Mouse (Mus musculus) layer of hippocampus, adult 6 months (tissue): Measurements from ENCODE around the gene Olfr906. TPM values are rescaled to one million over a fixed set of nuclear protein-coding genes. Genes with fewer than 3 reads are reported as not detected.

ENCODE experiments used
- long read RNA-seq, 2 experiments: library from polyadenylated mRNA; unstranded; transcript quantifications; one replicate each; pipeline ENCODE4 v2.0.0; 2019 to 2020
- polyA plus RNA-seq: library from polyadenylated mRNA; unstranded; fragments of <200 nt; fragmentation: Nextera tagmentation; gene quantifications from 2 replicates; pipeline ENCODE4 v1.2.3, GENCODE M21; 2021

Gene Olfr906
- not detected in 2 replicates for polyA plus RNA-seq
- long read RNA-seq, experiment 1: 0 reads
- long read RNA-seq, experiment 2: 0 reads

DNA sequence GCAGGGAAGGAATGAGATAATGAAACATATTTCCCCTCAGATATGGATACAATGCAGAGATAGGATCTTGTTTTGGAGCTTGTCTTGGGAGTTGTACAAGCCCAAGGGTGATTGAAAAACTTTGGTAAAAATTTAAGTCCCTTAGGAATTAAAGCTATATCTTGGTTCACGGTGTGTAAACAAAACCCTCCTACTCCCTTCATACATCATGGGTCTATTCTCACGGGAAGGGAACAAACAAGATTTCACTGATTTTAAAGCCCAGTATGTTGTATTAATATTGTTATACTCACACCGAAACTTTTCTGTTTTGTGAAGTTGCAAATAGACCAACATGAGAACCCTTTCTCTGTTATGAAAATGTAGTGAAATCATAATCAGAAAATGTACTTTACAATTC lies at the start of gene Olfr906:
Olfr906 (plus strand) TSS at position 301 of the 400 bp plus-strand sequence.

GRCm38 (mm10) chr9:38447352-38447751 lies 39.5 kb upstream of the Olfr906 start, which contains the start of gene Olfr902:
TSS of gene Olfr902 (plus strand) at chr9:38447652.

GRCm38 (mm10) chr9:38462844-38463243 lies 24.0 kb upstream of the Olfr906 start, which contains the start of gene Olfr904:
TSS of gene Olfr904 (plus strand) at chr9:38463144.

DNA sequence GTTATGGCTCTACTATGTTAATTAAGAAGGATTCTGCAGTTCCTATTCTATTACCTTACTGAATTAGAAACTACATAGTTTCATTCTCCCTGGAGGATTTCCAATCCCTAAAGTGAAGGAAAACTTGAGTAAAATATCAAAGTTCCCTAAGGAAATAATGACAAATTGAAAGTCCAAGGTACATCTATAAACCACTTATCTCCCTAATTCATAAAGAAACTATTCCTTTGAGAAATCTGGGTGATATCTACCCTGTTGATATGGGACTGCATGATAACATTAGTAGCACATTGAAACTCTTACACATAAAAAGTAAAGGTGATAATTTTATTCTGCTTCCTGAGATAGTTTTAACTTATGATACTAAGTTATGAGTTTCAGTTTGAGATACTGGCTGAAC lies 16.1 kb upstream of the Olfr906 start, which contains the start of gene Olfr905:
Olfr905 (plus strand) TSS at position 301 of the 400 bp plus-strand sequence.

DNA sequence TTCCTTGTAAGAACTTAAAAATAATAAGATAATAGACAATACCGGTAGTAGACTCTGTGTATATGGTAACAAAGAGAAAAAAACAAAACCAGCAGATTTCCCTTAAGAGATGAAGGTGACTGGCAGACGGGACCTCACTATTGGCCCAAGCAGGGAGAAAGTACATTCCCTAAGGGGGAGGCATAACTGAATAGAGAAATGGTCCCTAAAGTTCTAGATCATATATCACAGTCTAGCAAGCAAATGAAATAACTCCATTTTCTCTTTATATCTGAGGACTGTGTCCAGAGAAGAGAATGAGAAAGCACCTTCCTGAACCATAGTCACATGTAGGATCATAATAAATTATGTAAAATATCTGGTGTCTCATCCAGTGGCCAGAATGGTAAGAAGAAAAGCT lies 8.6 kb downstream of the Olfr906 start, which contains the start of gene Olfr907:
Olfr907 (plus strand) TSS at position 301 of the 400 bp plus-strand sequence.

GRCm38 (mm10) chr9:38521280-38521679 lies 34.4 kb downstream of the Olfr906 start, which contains the start of gene Olfr911-ps1:
TSS of gene Olfr911-ps1 (plus strand) at chr9:38521580.

GRCm38 (mm10) chr9:38537549-38537948 lies 50.7 kb downstream of the Olfr906 start, which contains the start of gene Olfr910:
TSS of gene Olfr910 (plus strand) at chr9:38537849.

Other genes starting within 250 kb of the Olfr906 start
- not detected in 2 replicates for gene Olfr143, start 234.3 kb upstream of the Olfr906 start, polyA plus RNA-seq
- gene Olfr895, start 219.2 kb upstream of the Olfr906 start, polyA plus RNA-seq: not detected in 2 replicates
- gene Olfr896-ps1, start 196.0 kb upstream of the Olfr906 start, polyA plus RNA-seq: not detected in 2 replicates
- not detected in 2 replicates for gene Olfr25, start 158.0 kb upstream of the Olfr906 start, polyA plus RNA-seq
- not detected in 2 replicates for gene Olfr898, start 138.7 kb upstream of the Olfr906 start, polyA plus RNA-seq
- gene Olfr250, start 120.2 kb upstream of the Olfr906 start, polyA plus RNA-seq: not detected in 2 replicates
- gene Olfr251, start 110.0 kb upstream of the Olfr906 start, polyA plus RNA-seq: not detected in 2 replicates
- not detected in 2 replicates for gene Olfr147, start 85.4 kb upstream of the Olfr906 start, polyA plus RNA-seq
- gene Olfr901, start 57.6 kb upstream of the Olfr906 start, polyA plus RNA-seq: not detected in 2 replicates
- gene Olfr902, start 39.4 kb upstream of the Olfr906 start, polyA plus RNA-seq: not detected in 2 replicates
- gene Olfr904, start 23.9 kb upstream of the Olfr906 start, polyA plus RNA-seq: not detected in 2 replicates
- not detected in 2 replicates for gene Olfr905, start 16.0 kb upstream of the Olfr906 start, polyA plus RNA-seq
- gene Olfr907, start 8.7 kb downstream of the Olfr906 start, polyA plus RNA-seq: not detected in 2 replicates
- not detected in 2 replicates for gene Olfr911-ps1, start 34.5 kb downstream of the Olfr906 start, polyA plus RNA-seq
- gene Olfr910, start 50.8 kb downstream of the Olfr906 start, polyA plus RNA-seq: not detected in 2 replicates
- not detected in 2 replicates for gene Olfr912, start 93.1 kb downstream of the Olfr906 start, polyA plus RNA-seq
- gene Olfr913, start 105.7 kb downstream of the Olfr906 start, polyA plus RNA-seq: not detected in 2 replicates
- gene Olfr914, start 118.0 kb downstream of the Olfr906 start, polyA plus RNA-seq: not detected in 2 replicates
- gene Olfr916, start 172.8 kb downstream of the Olfr906 start, polyA plus RNA-seq: not detected in 2 replicates
- gene Olfr917, start 178.8 kb downstream of the Olfr906 start, polyA plus RNA-seq: not detected in 2 replicates
- not detected in 2 replicates for gene Olfr918, start 187.5 kb downstream of the Olfr906 start, polyA plus RNA-seq
- not detected in 2 replicates for gene Olfr919, start 216.6 kb downstream of the Olfr906 start, polyA plus RNA-seq
- 5.5 and 6.8 TPM in 2 replicates for gene Vwa5a, start 231.2 kb downstream of the Olfr906 start, polyA plus RNA-seq